Mouse (Mus musculus) embryonic fibroblast, embryonic 13.5 days (primary cell): Measurements from ENCODE around the gene Ncoa7.

Source experiments
- CTCF ChIP-seq: IDR thresholded peaks from 2 replicates; pipeline ENCODE4 v1.5.1; 2011; ENCODE audit warnings: mild to moderate bottlenecking, control low read depth, low read length, moderate library complexity, borderline replicate concordance; ENCODE audit not compliant: insufficient read depth
- POLR2A ChIP-seq: IDR thresholded peaks from 2 replicates; pipeline ENCODE4 v1.6.1; 2011; ENCODE audit warnings: low read depth, mild to moderate bottlenecking, control low read depth, low read length, moderate library complexity

GRCm38 (mm10) chr10:30786103-30786754, 16.9 kb downstream of the Ncoa7 start:
- no peak for TF ChIP-seq POLR2A
- TF ChIP-seq CTCF = no peak
